In the genomic region with DNA sequence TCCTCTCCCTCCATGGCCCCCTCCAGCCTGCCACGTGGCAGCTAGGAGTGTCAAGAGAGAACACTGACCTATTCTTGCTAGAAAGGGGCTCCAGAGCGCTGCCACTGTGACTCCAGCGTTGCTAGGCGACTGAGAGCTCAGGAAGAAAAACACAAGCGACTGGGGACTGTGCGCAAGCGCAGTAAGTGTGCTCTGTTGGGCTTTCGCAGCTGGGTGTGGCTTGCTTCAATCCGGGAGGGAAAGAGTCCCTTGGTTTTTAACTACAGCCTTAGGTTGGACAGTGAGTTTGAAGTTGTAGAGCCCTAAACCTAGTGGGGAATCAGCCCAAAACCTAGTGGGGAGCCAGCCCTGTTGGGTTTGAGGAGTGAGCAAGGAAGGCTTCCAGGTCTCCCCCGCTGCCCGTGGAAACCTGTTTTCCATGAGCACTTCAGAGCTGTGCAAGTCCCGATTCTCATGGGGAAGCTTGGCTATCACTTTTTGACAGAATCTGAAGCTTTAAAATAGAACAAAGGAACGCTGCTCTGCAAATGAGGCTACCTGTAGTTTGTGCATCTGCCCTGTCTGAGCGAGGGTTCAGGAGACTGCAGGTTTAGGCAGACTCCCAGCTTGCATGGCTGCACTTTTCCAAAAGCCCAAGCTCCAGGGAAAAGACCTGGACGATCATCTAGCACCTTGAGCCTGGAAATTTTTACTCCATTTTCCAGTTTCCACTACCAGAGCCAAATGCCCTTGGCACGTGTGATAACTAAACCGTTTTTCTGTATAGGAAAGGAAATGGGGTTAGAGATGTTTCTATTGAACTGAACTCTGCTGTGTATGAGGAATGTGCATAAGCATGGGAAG, we compare ENCODE assay signal across 8 mouse cellular contexts. TPM values are rescaled to one million over a fixed set of nuclear protein-coding genes. Genes with fewer than 3 reads are reported as not detected.
DNase-seq lines count a peak whose midpoint lies in the region; ATAC-seq lines count a peak whose summit lies in the region.

A gene (minus strand): TSS at position 77 of the 843 bp plus-strand sequence.

- no peaks in the 10 kb centered on the region for H3K36me3 ChIP-seq in hindbrain, embryonic 14.5 days (replicated peaks; ENCODE audit: control insufficient read depth, insufficient read depth)

- peak; percentile 98 for DNase-seq in ZHBTc4 (ENCODE audit: low read depth, low spot score)
- peak; percentile 87 to 89 for DNase-seq in cerebellum, postnatal 14 days
- peak; percentile 82 to 90 for DNase-seq in frontal cortex, postnatal 36 days (ENCODE audit: low spot score in 2 of 2)
- peak; percentile 95 for DNase-seq in hindbrain, embryonic 14.5 days (ENCODE audit: low spot score)
- DNase-seq in layer of hippocampus, postnatal 25 days (ENCODE audit: extremely low spot score in 1 of 2, low spot score in 1 of 2): peak; percentile 70 to 71
- DNase-seq in lung, postnatal 10 days: peak; percentile 94
- DNase-seq in retina, postnatal 7 days (ENCODE audit: low read depth, low spot score): peak; percentile 88
- DNase-seq in urinary bladder, postnatal 4 days (ENCODE audit: low spot score in 2 of 2): peak; percentile 77 to 79

- H3K27ac ChIP-seq in hindbrain, embryonic 14.5 days: peak within 1 kb of the TSS; percentile 78

- no peaks in the 10 kb centered on the region for H3K27me3 ChIP-seq in hindbrain, embryonic 14.5 days (ENCODE audit: control insufficient read depth, insufficient read depth, low read length)

- H3K4me3 ChIP-seq in hindbrain, embryonic 14.5 days (replicated peaks; ENCODE audit: low read length): peak within 1 kb of the TSS; percentile 41

- no peaks in the 10 kb centered on the region for H3K9me3 ChIP-seq in hindbrain, embryonic 14.5 days (ENCODE audit: control insufficient read depth, low read length)

- H3K4me1 ChIP-seq in hindbrain, embryonic 14.5 days (replicated peaks; ENCODE audit: control insufficient read depth, insufficient read depth, low read length): 0 out of 2 replicates have a peak, but pooled peaks cover 5% of the 10 kb centered on the region

- H3K9ac ChIP-seq in hindbrain, embryonic 14.5 days: peak within 1 kb of the TSS; percentile 64

- peak; percentile 99 for ATAC-seq in hindbrain, embryonic 14.5 days (ENCODE audit: low FRiP score)

- peak within 1 kb of the TSS; percentile 66 for H3K4me2 ChIP-seq in hindbrain, embryonic 14.5 days (replicated peaks)

- WGBS in hindbrain, embryonic 14.5 days: 9% methylated on average over 17 of the region's 17 CpGs

RNA-seq across cellular contexts. Expression of the gene that starts here (rescaled TPM):
- polyA plus RNA-seq in hindbrain, embryonic 14.5 days (2014; fragmentation: Nextera tagmentation; extraction: Ambion mirVana): 0.21 and 0.29 TPM in 2 replicates
- total RNA-seq in layer of hippocampus, postnatal 25 days (2021): under 1 TPM; 0.81 to 0.99 TPM

Comparison
In these comparisons a context has a peak if more than half of its experiments do, and no peak if none do; other contexts are left out.
1. Peak in every context shown above with its lines: DNase-seq, ATAC-seq, H3K4me3 ChIP-seq and H3K27ac ChIP-seq.
2. Peak in DNase-seq, ATAC-seq, H3K4me3 ChIP-seq, H3K27ac ChIP-seq, H3K9ac ChIP-seq and H3K4me2 ChIP-seq in hindbrain, embryonic 14.5 days; RNA of the gene not detected or under 1 TPM.
3. Peak in DNase-seq in layer of hippocampus, postnatal 25 days; RNA of the gene not detected or under 1 TPM.